Mouse (Mus musculus) heart, embryonic 14.5 days (tissue): ENCODE data around the gene Camk2d. TPM values are rescaled to one million over a fixed set of nuclear protein-coding genes. Genes with fewer than 3 reads are reported as not detected.

Experiments
- ATAC-seq: fragments of 200-750 bp; cut with Nextera tagmentation; 2 replicates; pipeline ENCODE4 v1.8.0; 2017; ENCODE audit warnings: low read depth, moderate TSS enrichment; ENCODE audit not compliant: insufficient number of reproducible peaks, insufficient read depth, low FRiP score
- H3K27ac ChIP-seq, 2 experiments: fragments of 200-500 bp in 1 of 2; fragments of 300-500 bp in 1 of 2; sonication (generic) in 1 of 2; replicated peaks in 1 of 2; 2 replicates each; pipeline ENCODE4 v1.5.1; 2012 to 2014; ENCODE audit warnings: low read depth in 2 of 2, low read length in 2 of 2, control low read depth in 1 of 2, mild to moderate bottlenecking in 1 of 2, mixed read lengths in 1 of 2; ENCODE audit not compliant: control insufficient read depth in 1 of 2, insufficient read depth in 1 of 2
- H3K27me3 ChIP-seq: fragments of 300-500 bp; sonication (generic); 2 replicates; pipeline ENCODE4 v1.6.1; 2014; ENCODE audit warnings: mild to moderate bottlenecking, low read length, control low read depth; ENCODE audit not compliant: control insufficient read depth, insufficient read depth
- H3K36me3 ChIP-seq: fragments of 300-500 bp; sonication (generic); 2 replicates; pipeline ENCODE4 v1.6.1; 2014; ENCODE audit warnings: mild to moderate bottlenecking, control low read depth, low read length, mixed read lengths; ENCODE audit not compliant: control insufficient read depth, insufficient read depth
- H3K4me1 ChIP-seq, 2 experiments: fragments of 200-500 bp in 1 of 2; fragments of 300-500 bp in 1 of 2; sonication (generic) in 1 of 2; 2 replicates each; pipeline ENCODE4 v1.6.1; 2012 to 2014; ENCODE audit warnings: low read length in 2 of 2, control low read depth in 1 of 2, mixed read lengths in 1 of 2; ENCODE audit not compliant: control insufficient read depth in 2 of 2, insufficient read depth in 2 of 2
- H3K4me2 ChIP-seq: fragments of 300-500 bp; sonication (generic); 2 replicates; pipeline ENCODE4 v1.6.1; 2014; ENCODE audit warnings: mild to moderate bottlenecking, low read length
- H3K4me3 ChIP-seq, 2 experiments: fragments of 200-500 bp in 1 of 2; fragments of 300-500 bp in 1 of 2; sonication (generic) in 1 of 2; 2 replicates each; pipeline ENCODE4 v1.5.1; 2012 to 2014; ENCODE audit warnings: low read length in 2 of 2, mild to moderate bottlenecking in 2 of 2, control low read depth in 1 of 2, low read depth in 1 of 2, moderate library complexity in 1 of 2; ENCODE audit not compliant: control insufficient read depth in 1 of 2, insufficient read depth in 1 of 2
- H3K9ac ChIP-seq: fragments of 300-500 bp; sonication (generic); 2 replicates; pipeline ENCODE4 v1.6.1; 2014; ENCODE audit warnings: mild to moderate bottlenecking, low read length
- H3K9me3 ChIP-seq: fragments of 300-500 bp; sonication (generic); 2 replicates; pipeline ENCODE4 v1.6.1; 2016; ENCODE audit warnings: low read length, control low read depth; ENCODE audit not compliant: control insufficient read depth
- WGBS: fragments of 180-500 bp; shearing (Covaris S2); extraction: QIAGEN DNeasy Blood & Tissue Kit; methylation state at CpG from one replicate; pipeline ENCODE4 v1.1.7; 2014; 5-methylcytosine and 5-hydroxymethylcytosine counted together
- polyA plus RNA-seq: library from polyadenylated mRNA; unstranded; fragments of >200 nt; fragmentation: Nextera tagmentation; extraction: Ambion mirVana; gene quantifications from 2 replicates; pipeline ENCODE4 v1.2.1, GENCODE M21; 2014

Gene Camk2d
- polyA plus RNA-seq, 1 experiment from 2014 or later = 149 TPM

GRCm38 (mm10) chr3:126652361-126652760 lies 56.3 kb downstream of the Camk2d start:
- H3K4me1 ChIP-seq = peaks cover 7 to 35% of the 10 kb centered on the region in 2 experiments

DNA sequence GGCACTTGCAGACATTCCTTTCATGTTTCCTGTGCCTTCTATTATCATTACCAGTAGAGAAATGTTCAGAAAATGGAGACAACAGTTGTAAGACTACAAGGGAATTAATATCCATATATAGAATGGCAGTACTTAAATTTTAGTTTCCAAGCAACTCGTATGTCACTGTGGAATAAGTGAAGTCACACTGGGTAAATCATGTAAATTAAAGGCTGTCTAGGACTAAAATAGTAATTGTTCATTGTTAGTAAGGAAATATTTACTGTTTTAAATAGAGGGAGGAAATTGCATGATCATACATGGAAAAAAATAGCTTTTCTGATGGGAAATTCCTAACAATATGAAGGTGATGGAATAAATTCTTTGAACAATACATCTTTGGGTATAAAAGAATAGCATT lies 57.0 kb downstream of the Camk2d start:
- WGBS = 73% methylated on average over 1 of the region's 1 CpGs
- no peaks in the 10 kb centered on the region for H3K27me3 ChIP-seq
- H3K27ac ChIP-seq = 0 out of 4 replicates have a peak overlapping the region, but pooled peaks of 1 of the 2 experiments have one; percentile 35
- H3K36me3 ChIP-seq = no peaks in the 10 kb centered on the region
- H3K4me3 ChIP-seq = no peak overlapping the region
- no peak overlapping the region for H3K4me2 ChIP-seq
- peaks cover 9 to 39% of the 10 kb centered on the region in 2 experiments for H3K4me1 ChIP-seq
- no peak for ATAC-seq
- no peaks in the 10 kb centered on the region for H3K9me3 ChIP-seq
- no peak overlapping the region for H3K9ac ChIP-seq

More at GRCm38 (mm10) chr3:126652361-126652760, 56.3 kb downstream of the Camk2d start:
- Histone ChIP-seq H3K9ac (no peak overlapping the region), H3K9me3 (no peaks in the 10 kb centered on the region), H3K27ac (peak overlapping the region in 1 of 2 experiments; percentile 35; a peak in 1 of 4 replicates), H3K36me3 (no peaks in the 10 kb centered on the region), H3K4me2 (no peak overlapping the region), H3K27me3 (no peaks in the 10 kb centered on the region), H3K4me3 (no peak overlapping the region)
- 55% methylated on average over 2 of the region's 2 CpGs for WGBS
- no peak for ATAC-seq

DNA sequence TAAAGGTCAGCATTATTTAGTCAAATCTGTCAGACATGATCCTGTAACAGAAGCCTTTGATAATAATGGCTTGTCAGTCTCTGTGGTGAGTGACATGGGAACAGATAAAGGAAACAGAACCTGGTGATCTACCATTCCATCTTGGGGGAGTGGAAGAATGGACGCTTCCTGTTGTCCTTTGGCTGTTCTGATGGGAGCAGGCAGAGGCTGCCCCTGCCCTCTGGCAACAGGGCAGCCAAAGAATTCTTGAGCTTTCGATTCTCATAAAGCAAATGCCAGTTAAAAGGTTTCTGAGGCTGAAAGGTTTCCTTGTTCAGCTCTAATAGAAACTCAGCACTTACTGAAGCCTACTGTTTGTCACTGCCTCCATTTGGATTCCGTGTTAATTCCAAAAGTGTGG lies 60.1 kb downstream of the Camk2d start:
- no peak overlapping the region for H3K4me3 ChIP-seq
- H3K4me1 ChIP-seq = peaks cover 26 to 60% of the 10 kb centered on the region in 2 experiments
- H3K4me2 ChIP-seq = no peak overlapping the region
- WGBS = 44% methylated on average over 3 of the region's 3 CpGs
- no peak overlapping the region for H3K9ac ChIP-seq
- H3K9me3 ChIP-seq = no peaks in the 10 kb centered on the region
- no peak for ATAC-seq
- H3K27ac ChIP-seq = peak overlapping the region; percentile 0 to 61; a peak in 3 of 4 replicates
- H3K27me3 ChIP-seq = no peaks in the 10 kb centered on the region
- H3K36me3 ChIP-seq = no peaks in the 10 kb centered on the region

DNA sequence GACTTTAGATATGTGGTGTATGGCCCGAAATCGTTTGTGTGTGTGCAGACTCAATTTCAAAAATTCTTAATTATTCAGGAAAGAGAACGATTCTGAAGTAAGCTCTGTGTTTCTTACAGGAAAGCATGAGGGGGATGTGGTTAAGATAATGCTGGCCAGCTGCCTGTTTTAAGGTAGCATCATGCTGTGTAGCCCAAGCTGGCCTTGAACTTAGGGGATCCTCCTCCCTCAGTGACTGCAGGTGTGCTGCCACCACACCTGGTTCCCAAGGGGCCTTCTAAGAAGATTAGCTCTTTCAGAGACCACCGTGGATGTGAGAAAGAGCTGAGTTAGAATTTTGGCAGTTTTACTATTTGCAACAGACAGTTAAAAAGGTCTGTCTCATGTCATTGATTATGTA lies 61.8 kb downstream of the Camk2d start:
- H3K9me3 ChIP-seq = no peaks in the 10 kb centered on the region
- H3K36me3 ChIP-seq = no peaks in the 10 kb centered on the region
- H3K27ac ChIP-seq = 0 out of 4 replicates have a peak overlapping the region, but pooled peaks of 1 of the 2 experiments have one; percentile 39
- H3K4me2 ChIP-seq = no peak overlapping the region
- WGBS = 45% methylated on average over 4 of the region's 4 CpGs
- no peaks in the 10 kb centered on the region for H3K27me3 ChIP-seq
- H3K4me1 ChIP-seq = peaks cover 28 to 62% of the 10 kb centered on the region in 2 experiments
- H3K4me3 ChIP-seq = no peak overlapping the region
- ATAC-seq = no peak
- H3K9ac ChIP-seq = no peak overlapping the region

GRCm38 (mm10) chr3:126658791-126659190 lies 62.7 kb downstream of the Camk2d start:
- peak overlapping the region; percentile 2 to 7; a peak in 1 of 4 replicates for H3K4me3 ChIP-seq
- H3K9ac ChIP-seq = peak overlapping the region; percentile 54
- WGBS = 15% methylated on average over 10 of the region's 10 CpGs

DNA sequence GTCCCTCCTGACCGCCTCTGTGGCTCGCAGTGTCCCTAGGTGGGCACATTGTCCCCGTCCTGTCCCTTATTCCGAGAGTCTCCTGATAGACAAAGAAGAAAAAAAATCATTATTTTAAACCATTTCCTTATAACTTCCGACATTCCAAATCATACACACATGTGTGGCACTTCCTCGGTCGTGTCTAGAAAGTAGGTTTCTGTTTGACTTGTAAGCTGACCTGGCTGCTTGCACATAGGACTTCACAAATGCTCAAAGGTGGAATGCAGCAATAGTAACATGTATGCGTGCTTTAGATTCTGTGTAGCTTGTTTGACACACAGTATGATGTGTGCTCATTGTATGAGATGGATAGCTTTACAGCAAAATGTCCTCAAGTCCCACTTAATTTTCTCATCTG lies 63.1 kb downstream of the Camk2d start:
- ATAC-seq = no peak
- no peaks in the 10 kb centered on the region for H3K27me3 ChIP-seq
- peak overlapping the region; percentile 47 for H3K4me2 ChIP-seq
- peak overlapping the region; percentile 82 to 90 for H3K27ac ChIP-seq
- H3K36me3 ChIP-seq = no peaks in the 10 kb centered on the region
- no peaks in the 10 kb centered on the region for H3K9me3 ChIP-seq
- peak overlapping the region; percentile 54 for H3K9ac ChIP-seq
- peaks cover 26 to 59% of the 10 kb centered on the region in 2 experiments for H3K4me1 ChIP-seq
- H3K4me3 ChIP-seq = peak overlapping the region in 1 of 2 experiments; percentile 2; a peak in 1 of 4 replicates
- WGBS = 53% methylated on average over 8 of the region's 8 CpGs

More at GRCm38 (mm10) chr3:126658791-126659190, 62.7 kb downstream of the Camk2d start:
- peak overlapping the region; percentile 47 for H3K4me2 ChIP-seq
- H3K4me1 ChIP-seq = peaks cover 28 to 61% of the 10 kb centered on the region in 2 experiments
- H3K36me3 ChIP-seq = no peaks in the 10 kb centered on the region
- no peaks in the 10 kb centered on the region for H3K9me3 ChIP-seq
- no peaks in the 10 kb centered on the region for H3K27me3 ChIP-seq
- H3K27ac ChIP-seq = peak overlapping the region; percentile 82 to 90
- peak; percentile 69; the same call in 1 of the 2 replicates for ATAC-seq

GRCm38 (mm10) chr3:126659832-126660564 lies 63.9 kb downstream of the Camk2d start:
- peak overlapping the region; percentile 89 to 90 for H3K27ac ChIP-seq
- no peaks in the 10 kb centered on the region for H3K27me3 ChIP-seq
- H3K4me3 ChIP-seq = no peak overlapping the region
- ATAC-seq = peak; percentile 32; the same call in 1 of the 2 replicates
- no peaks in the 10 kb centered on the region for H3K36me3 ChIP-seq
- WGBS = 33% methylated on average over 8 of the region's 8 CpGs
- no peaks in the 10 kb centered on the region for H3K9me3 ChIP-seq
- H3K9ac ChIP-seq = peak overlapping the region; percentile 49
- peak overlapping the region; percentile 23; the same call in 1 of the 2 replicates for H3K4me2 ChIP-seq
- H3K4me1 ChIP-seq = peaks cover 25 to 62% of the 10 kb centered on the region in 2 experiments
